Mouse (Mus musculus) bone marrow macrophage, adult 2 months (primary cell): Measurements from ENCODE around the gene Gata3.

Experiments
- CTCF ChIP-seq: IDR thresholded peaks from 2 replicates; pipeline ENCODE4 v1.5.1; 2012; ENCODE audit warnings: low read depth, mild to moderate bottlenecking, low read length, moderate library complexity
- POLR2A ChIP-seq: IDR thresholded peaks from 2 replicates; pipeline ENCODE4 v1.6.1; 2012; ENCODE audit warnings: mild to moderate bottlenecking, low read depth, low read length, borderline replicate concordance

DNA sequence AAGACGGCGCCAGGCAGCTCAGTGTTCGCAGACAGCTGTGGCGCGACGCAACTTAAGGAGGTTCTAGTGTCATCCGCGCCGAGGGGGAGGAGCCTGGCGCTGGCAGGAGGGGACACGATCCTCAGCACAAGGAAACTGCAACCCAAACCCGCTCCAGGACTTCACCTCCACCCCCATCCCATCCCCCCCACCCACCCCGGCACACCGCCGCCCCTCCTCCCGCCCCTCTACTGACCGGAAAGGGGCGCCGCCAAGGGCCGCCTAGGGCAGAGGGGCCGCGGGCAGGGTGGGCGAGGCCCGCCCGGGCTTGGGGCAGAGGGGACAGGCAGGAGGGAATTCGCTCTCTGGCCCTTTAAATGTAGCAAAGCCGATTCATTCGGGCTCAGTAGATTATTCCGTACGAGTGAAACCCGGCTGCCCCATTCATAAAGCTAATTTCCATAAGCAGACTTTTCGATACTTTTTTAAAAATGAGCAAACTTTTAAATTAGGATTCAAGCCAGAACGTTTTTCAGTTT is 11.2 kb downstream of the Gata3 start:
- TF ChIP-seq POLR2A: no peak
- TF ChIP-seq CTCF: no peak
